Mouse (Mus musculus) testis, postnatal 14 days (tissue): ENCODE results near the gene Uqcrq.

Source experiments
- DNase-seq: peaks from one replicate; pipeline ENCODE4 v3.0.0; 2021; ENCODE audit warnings: low spot score

The Uqcrq gene

DNA sequence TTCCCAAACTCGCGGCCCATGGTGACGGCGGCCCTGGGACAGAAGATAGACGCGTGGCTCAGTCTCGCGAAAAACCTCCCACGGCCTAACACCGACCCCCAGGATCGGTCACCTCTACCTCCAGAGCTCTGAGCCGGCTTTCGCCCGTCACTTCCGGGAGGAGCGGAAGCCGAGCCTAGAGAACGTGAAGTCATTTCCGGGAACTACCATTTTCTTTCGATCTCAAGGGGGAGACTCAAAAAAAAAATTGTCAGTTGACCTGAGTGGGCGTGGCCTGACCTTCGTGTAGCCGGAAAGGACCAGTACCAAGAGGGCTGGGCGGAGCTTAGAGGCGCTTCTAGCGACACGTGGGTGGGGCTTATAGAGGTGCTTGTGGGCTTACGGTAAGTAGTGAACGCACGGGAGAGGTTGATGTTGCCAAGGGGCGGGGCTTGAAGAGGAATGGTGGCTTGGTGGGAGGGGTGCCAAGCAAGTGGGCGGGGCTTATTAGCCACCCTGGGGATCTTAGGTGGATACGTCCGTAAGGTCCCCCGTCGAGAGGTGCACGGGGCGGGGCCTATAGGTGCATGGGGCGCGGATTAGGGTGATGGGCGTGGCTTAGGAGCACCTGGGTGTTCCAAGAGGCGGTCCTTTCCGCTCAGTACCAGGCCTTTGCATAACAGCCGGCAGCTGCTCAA is at the start of gene Uqcrq, which contains the start of gene Gdf9:
Uqcrq (minus strand) TSS at position 162 of the 677 bp plus-strand sequence.
Gdf9 (plus strand) TSS at position 354 of the 677 bp plus-strand sequence.
- peak; percentile 100 for DNase-seq

DNA sequence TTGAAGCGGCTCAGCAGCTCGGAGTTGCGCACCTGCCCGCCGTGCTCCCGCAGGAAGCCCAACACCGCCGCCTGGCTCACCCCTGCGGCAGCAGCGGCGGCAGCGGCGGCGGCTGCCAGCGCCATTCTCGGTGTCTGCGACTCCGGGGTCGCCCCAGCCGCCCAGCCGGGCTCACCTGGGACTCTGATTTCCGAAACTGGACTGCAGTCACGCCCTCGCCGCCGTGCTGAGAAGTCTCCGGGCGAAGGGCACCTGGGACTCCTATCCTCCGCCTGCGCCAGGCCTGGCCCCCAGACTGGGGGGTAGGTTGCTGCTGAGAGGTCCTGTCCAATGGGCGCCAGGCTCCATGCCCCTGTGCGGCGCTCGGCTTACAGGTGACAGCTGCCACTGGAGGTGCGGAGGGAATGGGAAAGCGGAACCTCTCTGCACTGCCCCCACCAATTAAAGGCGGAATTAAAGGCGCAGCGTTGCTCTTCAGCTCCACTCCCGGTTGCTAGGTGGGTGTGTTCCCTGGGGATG is 49.2 kb upstream of the Uqcrq start, which contains the start of the genes Gm9945 and Sowaha:
Gm9945 (plus strand) TSS at position 384 of the 519 bp plus-strand sequence.
Sowaha (minus strand) TSS at position 492 of the 519 bp plus-strand sequence.
- DNase-seq: no peak

DNA sequence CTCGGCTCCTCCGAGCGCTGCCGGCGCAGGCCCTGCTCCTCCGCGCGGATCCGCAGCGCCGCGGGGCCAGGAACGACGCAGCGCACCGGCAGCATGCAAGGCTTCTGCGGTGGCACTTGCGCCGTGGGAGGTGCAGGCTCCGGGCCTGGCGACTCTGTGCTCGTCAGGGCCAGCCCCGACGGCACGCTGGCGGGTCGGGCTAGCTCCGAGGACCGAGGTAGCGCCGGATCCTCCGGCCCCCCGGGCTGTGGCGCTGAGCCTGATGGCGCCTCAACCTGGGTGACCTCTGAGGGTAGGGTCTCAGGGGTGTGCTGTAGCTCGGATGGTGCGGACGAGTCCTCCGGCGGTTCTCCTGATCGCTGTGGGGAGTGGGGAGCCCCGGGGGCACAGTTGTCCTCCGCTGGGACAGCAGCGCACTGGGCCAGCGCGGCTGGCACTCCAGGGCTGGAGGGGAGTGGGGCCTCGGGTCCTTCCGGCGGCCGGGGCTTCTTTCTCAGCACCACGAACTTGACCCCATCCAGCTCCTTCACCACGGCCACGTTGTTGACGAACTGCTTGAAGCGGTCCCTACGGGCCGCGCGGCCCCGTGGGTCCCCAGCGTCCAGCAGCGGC is 48.6 kb upstream of the Uqcrq start:
- no peak for DNase-seq

DNA sequence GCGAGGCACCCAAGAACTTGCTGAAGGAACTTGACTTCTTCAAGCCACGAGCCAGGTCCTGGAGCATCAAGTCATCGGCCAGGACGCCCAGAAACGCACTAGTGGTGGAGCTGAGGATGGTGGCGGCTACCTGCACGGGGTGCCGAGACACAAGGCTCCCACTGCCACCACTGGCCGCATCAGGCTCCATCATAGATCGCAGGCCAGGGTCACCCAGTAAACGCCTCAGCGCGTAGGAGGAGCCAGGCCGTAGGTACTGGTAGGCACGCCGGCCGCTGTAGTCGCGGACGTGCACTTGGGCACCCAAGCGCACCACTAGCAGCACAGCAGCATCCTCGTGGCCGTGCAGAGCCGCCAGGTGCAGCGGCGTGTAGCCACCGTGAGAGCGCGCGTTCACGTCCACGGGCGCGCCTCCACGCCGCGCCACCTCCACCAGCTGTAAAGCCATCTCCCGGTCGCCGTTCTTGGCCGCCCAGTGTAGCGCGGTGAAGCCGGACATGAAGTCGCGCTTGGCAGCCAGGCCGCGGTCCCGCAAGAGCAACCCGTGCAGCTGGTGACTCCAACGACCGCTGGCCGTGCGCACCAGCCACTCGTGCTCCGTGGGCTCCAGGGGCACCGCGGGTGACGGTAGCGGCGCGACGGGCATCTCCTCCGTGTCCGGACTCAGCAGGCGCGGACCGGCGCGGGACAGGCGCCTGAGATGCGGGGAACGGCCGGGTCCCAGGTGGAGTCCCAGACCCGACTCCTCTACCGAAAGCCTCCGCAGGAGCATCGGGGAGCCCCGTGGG is 47.9 kb upstream of the Uqcrq start:
- DNase-seq: no peak

DNA sequence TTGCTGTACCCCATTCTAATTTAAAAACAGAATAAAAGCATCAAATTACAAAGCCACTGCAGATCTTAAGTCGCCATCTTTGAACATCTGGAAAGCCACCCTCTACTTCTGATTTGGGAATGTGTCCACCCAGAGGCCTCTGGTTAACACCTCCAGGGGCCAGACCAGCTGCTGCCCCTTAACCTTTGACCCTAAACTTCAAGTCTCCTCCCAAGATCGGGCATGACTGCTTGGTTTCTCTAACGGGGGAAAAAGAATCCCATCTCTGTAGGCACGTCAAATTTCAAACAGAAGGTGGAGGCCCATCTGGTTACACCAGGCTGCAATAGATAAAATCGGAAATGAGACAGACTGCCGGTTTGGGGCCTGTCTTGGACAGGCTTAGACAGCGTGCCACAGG is 47.2 kb upstream of the Uqcrq start:
- no peak for DNase-seq

GRCm38 (mm10) chr11:53475620-53476019 is 45.0 kb upstream of the Uqcrq start:
- no peak for DNase-seq

DNA sequence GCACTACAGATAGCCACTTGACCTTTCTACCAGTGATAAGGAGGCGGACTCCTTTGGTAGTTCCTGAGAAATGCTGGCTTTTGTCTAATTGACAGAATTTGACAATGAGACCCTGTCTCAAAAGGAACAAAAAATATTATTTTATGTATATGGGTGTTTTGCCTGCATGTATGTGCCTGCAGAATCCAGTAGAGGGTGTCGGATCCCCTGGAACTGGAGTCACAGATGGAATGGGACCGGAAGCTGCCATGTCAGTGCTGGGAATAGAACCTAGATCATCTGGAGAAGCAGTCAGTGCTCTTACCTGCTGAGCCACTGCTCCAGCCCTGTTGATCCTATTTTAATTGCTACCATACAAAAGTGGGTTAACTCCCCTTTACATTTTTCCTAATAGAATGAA is 42.1 kb upstream of the Uqcrq start:
- DNase-seq: no peak

- peak; percentile 82 for DNase-seq
Observed at GRCm38 (mm10) chr11:53469968-53470695, 39.5 kb upstream of the Uqcrq start, which contains the start of gene Gm9837. Gm9837 (minus strand) TSS chr11:53470479.

DNA sequence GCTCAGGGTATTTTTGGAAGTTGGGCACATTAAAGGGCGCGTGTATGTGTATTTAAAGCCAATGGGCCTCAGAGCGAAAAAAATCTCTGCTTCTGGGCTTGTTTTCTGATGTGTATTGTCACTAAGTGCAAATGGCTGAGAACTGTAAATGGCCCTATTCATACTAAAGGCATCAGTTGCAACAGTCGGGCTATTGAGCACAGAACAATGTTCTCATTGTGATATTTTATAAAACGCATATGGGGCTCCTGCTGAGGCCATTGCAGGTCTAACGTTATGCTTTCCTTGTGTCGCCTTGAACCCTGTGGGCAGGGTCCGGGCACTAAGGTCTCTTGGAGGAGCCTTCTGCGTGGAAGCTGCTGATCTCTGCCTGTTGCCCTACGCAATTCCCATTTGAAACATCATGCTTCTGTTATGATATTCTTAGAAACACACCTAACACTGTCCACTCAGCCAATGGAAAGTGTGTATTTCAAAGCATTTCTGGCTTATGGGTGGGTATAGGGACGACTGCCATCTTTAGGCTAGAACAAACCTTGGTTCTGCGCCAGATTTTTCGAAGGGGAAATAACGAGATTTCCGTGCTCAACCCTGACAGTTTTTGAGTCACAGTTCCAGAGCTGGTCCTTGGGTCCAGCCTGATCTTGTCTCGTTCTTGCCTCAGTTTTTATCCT is 38.8 kb upstream of the Uqcrq start:
- DNase-seq: no peak

DNA sequence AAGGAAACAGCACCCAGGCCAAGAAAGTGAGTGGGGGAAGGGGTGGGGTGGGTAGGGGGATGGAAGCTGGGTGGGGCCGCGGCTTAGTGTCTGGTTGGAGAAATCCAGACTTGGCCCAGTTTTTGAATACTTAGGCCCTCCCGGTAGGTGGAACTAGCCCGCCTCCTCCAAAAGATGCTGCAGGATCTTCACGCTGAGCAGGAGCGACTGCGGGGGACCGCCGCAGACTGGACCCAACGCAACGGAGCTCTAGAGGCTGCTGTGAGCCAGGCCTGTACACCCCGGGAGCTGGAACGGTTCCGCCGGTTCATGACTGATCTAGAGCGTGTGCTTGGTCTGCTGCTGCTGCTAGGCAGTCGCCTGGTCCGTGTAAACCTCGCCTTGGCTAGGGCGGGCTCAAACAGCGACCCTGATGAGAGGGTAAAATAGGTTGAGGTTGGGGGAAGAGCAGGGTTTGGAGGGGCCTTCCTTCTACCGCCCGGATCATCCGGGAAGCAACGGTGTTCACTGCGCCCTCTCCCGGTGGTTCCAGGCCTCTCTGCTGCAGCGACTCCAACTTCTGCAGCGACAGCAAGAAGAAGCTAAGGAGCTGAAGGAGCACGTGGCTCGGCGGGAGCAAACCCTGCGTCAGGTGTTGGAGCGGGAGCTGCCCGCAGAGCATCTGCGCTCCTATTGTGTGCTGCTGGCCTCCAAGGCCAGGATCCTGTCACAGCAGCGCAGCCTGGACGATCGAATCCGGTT is 35.8 kb upstream of the Uqcrq start:
- DNase-seq: peak; percentile 68

- DNase-seq: no peak
Observed at GRCm38 (mm10) chr11:53463551-53464424, 33.2 kb upstream of the Uqcrq start.

GRCm38 (mm10) chr11:53461727-53462126 is 31.1 kb upstream of the Uqcrq start:
- DNase-seq: no peak

GRCm38 (mm10) chr11:53460192-53460591 is 29.6 kb upstream of the Uqcrq start:
- DNase-seq: no peak

DNA sequence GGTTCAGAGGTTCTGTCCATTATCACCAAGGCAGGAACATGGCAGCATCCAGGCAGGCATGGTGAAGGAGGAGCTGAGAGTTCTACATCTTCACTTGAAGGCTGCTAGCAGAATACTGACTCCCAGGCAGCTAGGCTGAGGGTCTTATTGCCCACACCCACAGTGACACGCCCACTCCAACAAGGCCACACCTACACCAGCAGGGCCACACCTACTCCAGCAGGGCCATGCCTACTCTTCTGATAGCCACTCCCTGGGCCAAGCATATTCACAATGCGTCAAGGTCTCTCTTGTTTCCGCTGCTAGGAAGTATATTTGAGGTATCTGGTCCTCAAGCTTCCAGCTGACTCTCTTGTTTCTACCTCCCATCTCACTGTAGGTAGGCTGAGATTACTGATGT is 28.4 kb upstream of the Uqcrq start:
- no peak for DNase-seq

GRCm38 (mm10) chr11:53457372-53457954 is 26.8 kb upstream of the Uqcrq start:
- no peak for DNase-seq

- DNase-seq: no peak
Observed at GRCm38 (mm10) chr11:53456474-53457371, 26.1 kb upstream of the Uqcrq start, which contains the start of the genes Gm10447 and Shroom1. Gm10447 (minus strand) TSS chr11:53457110. Shroom1 (plus strand) TSS chr11:53457205.

GRCm38 (mm10) chr11:53453031-53453430 is 22.4 kb upstream of the Uqcrq start:
- DNase-seq: no peak

DNA sequence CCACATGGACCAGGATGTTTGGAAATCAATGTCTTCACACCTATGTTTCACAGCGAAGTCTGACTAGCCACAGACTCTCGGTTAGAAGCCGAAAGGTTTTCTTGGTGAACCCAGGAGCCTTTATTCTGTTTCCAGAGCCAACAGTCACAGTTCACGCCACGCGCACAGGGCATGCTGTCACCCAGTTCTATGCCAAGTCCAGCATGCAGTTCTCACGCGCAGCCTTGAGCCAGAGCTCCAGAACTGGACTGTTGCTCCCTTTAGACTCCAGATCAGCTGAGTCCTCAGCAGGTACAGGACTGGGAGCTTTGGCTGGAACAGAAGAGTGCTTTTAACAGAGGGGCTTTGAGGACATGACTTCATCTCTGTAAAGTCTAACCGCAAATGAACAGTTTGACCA is 21.8 kb upstream of the Uqcrq start:
- no peak for DNase-seq
